Mouse (Mus musculus) MEL-GATA-1-ER (cell line): Measurements from ENCODE around the gene Cyb5rl.

ENCODE experiments used
- DNase-seq: peaks from one replicate; pipeline ENCODE4 v3.0.0-alpha.2; 2012; ENCODE audit warnings: low read depth; ENCODE audit errors: extremely low read depth

Gene Cyb5rl

DNA sequence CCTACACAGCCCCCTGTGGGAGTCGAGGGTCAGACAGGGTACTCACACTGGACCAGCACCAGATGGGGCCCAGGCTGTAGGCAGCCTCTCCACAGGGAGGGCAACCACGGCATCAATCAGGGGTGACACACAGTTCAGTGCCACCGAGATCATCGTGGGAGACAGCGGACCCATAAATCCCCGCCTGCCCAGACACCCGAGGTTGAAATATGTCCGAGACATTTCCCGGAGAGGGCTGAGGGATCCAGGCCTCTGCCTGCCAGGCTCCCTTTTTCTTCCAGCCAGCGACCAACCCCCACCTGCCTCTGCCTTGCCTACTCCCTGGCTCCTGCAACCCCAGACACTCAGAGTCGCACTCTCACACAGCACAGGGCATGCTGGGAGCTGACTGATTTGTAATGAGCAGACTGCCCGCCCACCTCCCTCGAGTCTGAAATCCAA, 41.5 kb downstream of the Cyb5rl start:
- DNase-seq = no peak

DNA sequence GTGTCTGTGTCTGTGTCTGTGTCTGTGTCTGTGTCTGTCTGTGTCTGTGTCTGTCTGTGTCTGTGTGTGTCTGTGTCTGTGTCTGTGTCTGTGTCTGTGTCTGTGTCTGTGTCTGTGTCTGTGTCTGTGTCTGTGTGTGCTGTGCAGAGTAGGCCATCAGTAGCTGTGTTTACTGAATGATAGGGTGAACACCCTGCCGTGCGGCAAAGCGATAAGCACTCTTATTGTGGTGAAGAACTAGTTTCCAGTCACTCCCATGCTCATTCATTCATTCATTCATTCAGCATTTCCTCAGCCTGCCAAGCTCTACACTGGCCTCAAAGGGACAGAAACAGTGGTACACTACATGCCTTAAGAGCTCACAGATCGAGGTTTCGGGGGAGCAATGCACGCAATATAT, 42.4 kb downstream of the Cyb5rl start:
- peak; percentile 43 for DNase-seq

DNA sequence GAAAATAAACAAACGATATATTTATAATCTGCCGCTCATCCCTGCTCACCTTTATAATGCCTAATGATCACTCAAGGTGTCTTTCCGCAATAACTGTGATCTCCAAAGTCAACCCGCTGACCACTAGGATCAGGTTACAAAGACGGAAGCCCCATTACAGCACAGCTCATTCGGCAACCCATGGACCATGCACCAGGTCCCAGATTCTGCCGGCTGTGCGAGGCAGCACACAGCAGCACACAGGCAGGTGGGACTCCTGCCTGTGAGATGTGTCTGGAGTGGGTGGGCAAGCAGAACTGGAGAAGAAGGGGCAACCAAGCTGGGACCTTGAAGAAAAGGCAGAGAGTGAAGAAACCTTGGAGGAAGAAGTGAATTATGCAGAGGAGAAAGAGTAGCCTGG, 47.5 kb downstream of the Cyb5rl start:
- no peak for DNase-seq

GRCm38 (mm10) chr4:107117741-107118385, 51.1 kb downstream of the Cyb5rl start:
- no peak for DNase-seq

DNA sequence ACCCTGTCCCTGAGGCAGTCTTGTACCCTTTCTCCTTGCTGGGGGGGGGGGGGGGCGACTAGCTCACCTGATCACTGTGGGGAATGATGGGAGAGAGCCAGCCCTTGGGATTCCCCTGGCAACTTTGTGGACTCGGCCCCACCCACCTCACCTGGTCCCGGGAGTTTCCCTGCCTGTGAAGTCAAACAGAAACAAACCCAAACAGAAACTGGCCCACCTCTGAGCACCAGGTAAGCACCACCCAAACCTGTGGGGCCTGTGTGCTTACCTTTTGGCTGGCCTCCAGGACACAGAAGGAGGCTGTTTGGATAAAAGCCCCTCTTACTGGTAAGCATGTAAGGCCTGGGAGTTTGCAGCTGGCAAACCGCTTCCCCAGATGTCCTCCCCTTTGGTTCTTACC, 52.3 kb downstream of the Cyb5rl start:
- DNase-seq = no peak

DNA sequence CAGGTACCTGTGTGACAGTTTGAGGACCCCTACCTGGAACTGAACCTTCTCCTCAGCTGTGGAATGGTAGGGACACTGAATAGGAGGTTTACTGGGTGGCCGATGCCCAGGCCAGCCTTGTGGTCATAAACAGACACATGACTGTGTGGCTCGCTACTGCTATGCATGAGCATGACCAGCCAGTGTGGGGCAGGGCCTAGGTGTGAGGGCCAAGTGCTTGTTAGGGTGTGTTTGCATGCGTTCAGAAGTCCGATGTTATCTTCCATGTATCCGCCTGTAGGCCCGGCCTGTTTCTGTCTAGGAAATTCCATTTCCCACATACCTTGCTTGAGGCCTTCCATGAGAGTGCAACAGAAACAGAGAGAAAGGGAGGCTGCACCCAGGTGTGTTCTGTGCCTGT, 53.9 kb downstream of the Cyb5rl start:
- DNase-seq = no peak

DNA sequence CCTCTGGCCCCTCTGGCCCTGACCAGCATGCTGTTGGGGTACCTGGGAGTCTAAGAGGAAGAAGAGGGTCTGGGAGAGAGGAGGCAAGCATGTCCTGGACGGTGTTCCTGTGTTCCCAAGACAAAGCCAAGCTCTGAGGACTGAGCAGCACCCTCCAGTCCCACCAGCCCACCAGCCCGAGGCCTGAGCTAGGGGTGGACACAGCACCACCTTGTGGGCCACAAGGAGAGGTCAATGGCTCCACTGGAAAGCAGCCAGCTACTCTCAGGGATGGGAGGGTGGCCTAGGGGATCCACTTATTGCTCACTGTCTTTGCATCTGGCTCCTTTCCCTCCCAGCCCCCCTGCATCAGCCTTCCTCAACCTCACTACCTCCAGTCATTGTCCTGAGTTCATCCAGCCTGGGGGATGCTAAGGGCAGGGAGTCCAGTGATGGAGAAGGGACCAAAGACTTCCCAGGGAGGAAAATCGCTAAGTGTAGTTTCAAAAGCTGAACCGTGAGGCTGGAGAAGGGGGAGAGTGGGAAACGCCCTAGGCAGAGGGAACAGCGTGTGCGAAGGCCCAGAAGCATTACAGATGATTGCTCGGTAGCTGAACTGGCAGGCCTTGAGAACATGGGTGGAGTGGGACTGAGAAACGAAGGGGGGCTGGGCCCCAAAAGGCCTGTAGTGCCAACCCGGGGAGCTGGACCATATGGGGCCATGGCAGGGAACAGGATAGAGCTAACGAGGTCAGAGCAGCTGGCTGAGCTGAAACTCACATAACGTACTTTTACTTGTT, 54.6 kb downstream of the Cyb5rl start:
- no peak for DNase-seq

DNA sequence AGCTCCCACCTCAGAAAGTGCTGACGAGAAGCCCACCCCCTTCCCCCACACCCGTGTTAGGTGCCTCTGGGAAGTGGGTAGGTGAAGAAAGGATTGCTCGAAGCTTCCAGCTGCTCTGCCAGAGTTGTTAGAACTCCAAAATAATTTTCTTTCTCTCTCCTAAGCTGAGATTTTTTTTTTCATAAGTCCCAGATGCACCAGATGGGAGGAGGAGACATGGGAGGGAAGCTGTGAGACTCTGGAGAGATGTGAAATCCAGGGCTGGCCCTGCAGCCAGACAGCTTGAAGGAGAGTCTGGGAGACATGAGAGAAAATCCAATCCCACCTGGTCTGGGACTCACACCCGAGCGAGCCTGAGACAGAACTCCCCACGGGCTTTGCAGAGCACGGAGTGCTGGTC, 57.6 kb downstream of the Cyb5rl start:
- no peak for DNase-seq

DNA sequence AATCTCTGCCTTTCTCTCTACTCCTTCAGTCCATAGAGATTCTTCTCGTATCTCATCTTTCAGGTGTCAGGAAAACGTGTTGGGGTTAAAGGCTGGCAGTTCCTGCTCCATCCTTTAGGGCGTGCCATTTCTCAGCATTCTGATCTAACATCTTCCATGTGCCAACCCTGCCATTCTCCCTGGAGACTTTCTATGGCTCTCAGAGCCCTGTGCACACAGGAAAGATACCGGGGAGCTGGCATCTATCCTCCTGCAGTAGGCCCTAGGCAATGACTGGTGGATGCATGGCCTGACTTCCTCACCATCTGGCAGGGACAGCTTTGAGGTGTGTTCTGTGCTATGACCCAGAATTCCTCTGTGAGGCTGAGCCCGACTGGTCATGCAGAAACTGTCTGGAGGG, 58.3 kb downstream of the Cyb5rl start:
- no peak for DNase-seq

DNA sequence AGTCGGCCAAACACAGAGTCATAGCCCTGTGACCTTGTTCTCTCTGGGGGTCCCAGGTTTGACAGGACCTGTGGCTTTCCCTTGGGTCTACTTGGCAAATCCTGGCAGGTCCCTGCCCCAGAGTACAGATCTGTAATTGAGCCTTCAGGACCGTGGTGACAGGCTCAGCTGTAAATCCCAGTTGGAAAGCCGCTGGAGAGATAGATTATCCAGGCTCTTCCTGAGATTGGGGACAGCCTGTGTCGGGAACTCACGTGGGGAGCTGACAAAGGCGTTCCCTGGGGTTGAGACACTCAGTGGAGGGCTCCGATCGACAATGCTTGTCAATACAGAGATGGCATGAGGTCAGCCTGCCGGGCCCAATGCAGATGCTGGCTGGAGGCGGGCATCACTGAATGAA, 59.6 kb downstream of the Cyb5rl start:
- DNase-seq = no peak

GRCm38 (mm10) chr4:107126891-107127524, 60.2 kb downstream of the Cyb5rl start:
- DNase-seq = no peak

GRCm38 (mm10) chr4:107127901-107128669, 61.3 kb downstream of the Cyb5rl start:
- no peak for DNase-seq

- DNase-seq = no peak
Observed at GRCm38 (mm10) chr4:107129373-107129772, 62.6 kb downstream of the Cyb5rl start.

DNA sequence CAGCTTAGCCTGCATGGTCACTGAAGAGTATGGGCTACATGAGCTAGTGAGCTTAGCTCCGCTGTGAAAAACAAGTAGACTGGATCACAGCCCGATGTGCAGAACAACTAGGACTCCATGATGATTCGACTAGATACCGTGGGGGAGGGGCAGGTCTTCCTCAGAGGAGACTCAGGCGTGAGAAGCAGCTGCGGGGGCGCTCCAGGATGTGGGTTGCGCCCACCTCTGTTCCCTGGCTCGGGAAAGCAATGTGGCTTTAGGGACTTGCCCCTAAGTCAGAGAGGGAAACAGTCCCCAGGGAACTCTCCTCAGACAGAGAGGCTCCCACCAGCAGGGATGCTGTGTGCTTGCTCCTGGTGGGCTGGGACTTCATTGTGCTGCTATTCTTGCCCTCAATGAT, 63.7 kb downstream of the Cyb5rl start:
- no peak for DNase-seq

- no peak for DNase-seq
Observed at GRCm38 (mm10) chr4:107134891-107135290, 68.1 kb downstream of the Cyb5rl start.

GRCm38 (mm10) chr4:107135663-107136062, 68.9 kb downstream of the Cyb5rl start:
- no peak for DNase-seq

DNA sequence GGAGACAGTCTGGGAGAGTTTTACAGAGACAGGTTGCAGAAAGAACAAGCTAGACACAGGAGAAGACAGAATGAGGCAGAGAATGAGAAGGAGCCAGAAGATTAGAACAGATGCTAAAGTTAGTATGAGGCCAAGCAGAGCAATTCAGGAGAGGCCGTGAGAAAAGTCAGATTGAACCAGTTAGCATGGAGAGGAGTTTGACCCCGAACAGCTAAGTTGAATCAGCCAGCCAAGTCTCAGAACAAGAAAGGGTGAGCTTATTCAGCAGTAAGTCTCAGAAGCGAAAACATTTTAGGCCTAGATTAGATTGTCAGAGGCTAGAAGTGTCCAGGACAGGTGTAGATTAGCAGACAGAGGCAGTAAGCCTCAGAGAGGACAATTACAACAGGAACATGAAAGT, 69.7 kb downstream of the Cyb5rl start:
- DNase-seq = no peak
